Mouse (Mus musculus) neural tube, embryonic 15.5 days (tissue): ENCODE measurements around the gene Gzmm. TPM values are rescaled to one million over a fixed set of nuclear protein-coding genes. Genes with fewer than 3 reads are reported as not detected.

ENCODE experiments used
- ATAC-seq: fragments of 200-750 bp; cut with Nextera tagmentation; 2 replicates; pipeline ENCODE4 v1.8.0; 2017; ENCODE audit warnings: mild to moderate bottlenecking, moderate TSS enrichment, moderate library complexity; ENCODE audit not compliant: low FRiP score
- H3K27ac ChIP-seq: fragments of 300-500 bp; sonication (generic); replicated peaks from 2 replicates; pipeline ENCODE4 v1.5.1; 2015; ENCODE audit warnings: mild to moderate bottlenecking, inconsistent platforms
- H3K27me3 ChIP-seq: fragments of 300-500 bp; sonication (generic); replicated peaks from 2 replicates; pipeline ENCODE4 v1.6.1; 2015; ENCODE audit warnings: inconsistent platforms
- H3K36me3 ChIP-seq: fragments of 300-500 bp; sonication (generic); 2 replicates; pipeline ENCODE4 v1.6.1; 2015; ENCODE audit warnings: inconsistent platforms
- H3K4me1 ChIP-seq: fragments of 300-500 bp; sonication (generic); 2 replicates; pipeline ENCODE4 v1.6.1; 2015; ENCODE audit warnings: inconsistent platforms
- H3K4me2 ChIP-seq: fragments of 300-500 bp; sonication (generic); 2 replicates; pipeline ENCODE4 v1.6.1; 2015; ENCODE audit warnings: inconsistent platforms, mild to moderate bottlenecking, moderate library complexity
- H3K4me3 ChIP-seq: fragments of 300-500 bp; sonication (generic); replicated peaks from 2 replicates; pipeline ENCODE4 v1.5.1; 2015; ENCODE audit warnings: mild to moderate bottlenecking, inconsistent platforms
- H3K9ac ChIP-seq: fragments of 300-500 bp; sonication (generic); replicated peaks from 2 replicates; pipeline ENCODE4 v1.6.1; 2015; ENCODE audit warnings: mild to moderate bottlenecking, inconsistent platforms
- H3K9me3 ChIP-seq: fragments of 300-500 bp; sonication (generic); replicated peaks from 2 replicates; pipeline ENCODE4 v1.6.1; 2016; ENCODE audit warnings: inconsistent platforms
- WGBS: fragments of 180-500 bp; shearing (Covaris S2); methylation state at CpG from one replicate; pipeline ENCODE4 v1.1.7; 2015; ENCODE audit warnings: mixed read lengths; 5-methylcytosine and 5-hydroxymethylcytosine counted together
- polyA plus RNA-seq: library from polyadenylated mRNA; unstranded; fragments of >200 nt; fragmentation: Nextera tagmentation; extraction: Ambion mirVana; gene quantifications from 2 replicates; pipeline ENCODE4 v1.2.1, GENCODE M21; 2015

Gene Gzmm
- polyA plus RNA-seq, 1 experiment from 2014 or later = 1.1 TPM

GRCm38 (mm10) chr10:79668771-79669575, 19.8 kb upstream of the Gzmm start, which contains the start of gene Tpgs1:
Gene Tpgs1, plus strand, starts transcription at chr10:79669369.
- no peaks in the 10 kb centered on the region for H3K9me3 ChIP-seq
- H3K27me3 ChIP-seq = no peaks in the 10 kb centered on the region
- peak within 1 kb of the TSS; percentile 61 for H3K4me3 ChIP-seq
- peak within 1 kb of the TSS; percentile 95 for H3K4me2 ChIP-seq
- peak within 1 kb of the TSS; percentile 94 for H3K27ac ChIP-seq
- H3K4me1 ChIP-seq = peaks cover 37% of the 10 kb centered on the region
- WGBS = under 1% methylated on average over 45 of the region's 45 CpGs
- H3K9ac ChIP-seq = peak within 1 kb of the TSS; percentile 76
- H3K36me3 ChIP-seq = peaks cover 11% of the 10 kb centered on the region; the same call in 1 of the 2 replicates
- ATAC-seq = peak; percentile 87

GRCm38 (mm10) chr10:79669576-79670057, 19.2 kb upstream of the Gzmm start:
- WGBS = 0% methylated on average over 47 of the region's 47 CpGs
- peak overlapping the region; percentile 94 for H3K27ac ChIP-seq
- H3K36me3 ChIP-seq = peaks cover 11% of the 10 kb centered on the region; the same call in 1 of the 2 replicates
- ATAC-seq = peak; percentile 68
- H3K27me3 ChIP-seq = no peaks in the 10 kb centered on the region
- H3K4me2 ChIP-seq = peak overlapping the region; percentile 95
- peak overlapping the region; percentile 61 for H3K4me3 ChIP-seq
- peak overlapping the region; percentile 76 for H3K9ac ChIP-seq
- no peaks in the 10 kb centered on the region for H3K9me3 ChIP-seq
- H3K4me1 ChIP-seq = peaks cover 33% of the 10 kb centered on the region

GRCm38 (mm10) chr10:79670071-79670888, 18.5 kb upstream of the Gzmm start:
- 22% methylated on average over 15 of the region's 15 CpGs for WGBS

GRCm38 (mm10) chr10:79671396-79672087, 17.3 kb upstream of the Gzmm start:
- 29% methylated on average over 6 of the region's 6 CpGs for WGBS
- Histone ChIP-seq H3K27me3 (no peaks in the 10 kb centered on the region), H3K27ac (no peak overlapping the region), H3K4me2 (peak overlapping the region; percentile 95), H3K4me3 (peak overlapping the region; percentile 61; the same call in 1 of the 2 replicates), H3K9me3 (no peaks in the 10 kb centered on the region), H3K36me3 (peaks cover 25% of the 10 kb centered on the region), H3K4me1 (peaks cover 33% of the 10 kb centered on the region), H3K9ac (peak overlapping the region; percentile 76; the same call in 1 of the 2 replicates)
- no peak for ATAC-seq

More at GRCm38 (mm10) chr10:79670071-79670888, 18.5 kb upstream of the Gzmm start:
- Histone ChIP-seq H3K36me3 (peaks cover 12% of the 10 kb centered on the region), H3K9ac (peak overlapping the region; percentile 76), H3K27ac (peak overlapping the region; percentile 94), H3K4me2 (peak overlapping the region; percentile 95), H3K4me1 (peaks cover 33% of the 10 kb centered on the region), H3K27me3 (no peaks in the 10 kb centered on the region), H3K4me3 (peak overlapping the region; percentile 61), H3K9me3 (no peaks in the 10 kb centered on the region)
- peak; percentile 15 for ATAC-seq

GRCm38 (mm10) chr10:79672088-79672455, 16.7 kb upstream of the Gzmm start:
- no peak for ATAC-seq
- peaks cover 33% of the 10 kb centered on the region for H3K4me1 ChIP-seq
- no peaks in the 10 kb centered on the region for H3K27me3 ChIP-seq
- H3K4me2 ChIP-seq = peak overlapping the region; percentile 5; the same call in 1 of the 2 replicates
- 49% methylated on average over 3 of the region's 3 CpGs for WGBS
- 0 out of 2 replicates have a peak overlapping the region, but pooled peaks have one; percentile 14 for H3K9ac ChIP-seq
- no peaks in the 10 kb centered on the region for H3K9me3 ChIP-seq
- peaks cover 28% of the 10 kb centered on the region for H3K36me3 ChIP-seq
- no peak overlapping the region for H3K27ac ChIP-seq
- H3K4me3 ChIP-seq = no peak overlapping the region

GRCm38 (mm10) chr10:79673054-79673453, 15.8 kb upstream of the Gzmm start:
- no peak for ATAC-seq
- peaks cover 28% of the 10 kb centered on the region for H3K36me3 ChIP-seq
- no peak overlapping the region for H3K9ac ChIP-seq
- peaks cover 28% of the 10 kb centered on the region for H3K4me1 ChIP-seq
- H3K9me3 ChIP-seq = no peaks in the 10 kb centered on the region
- no peak overlapping the region for H3K4me2 ChIP-seq
- H3K27ac ChIP-seq = no peak overlapping the region
- H3K27me3 ChIP-seq = no peaks in the 10 kb centered on the region
- H3K4me3 ChIP-seq = no peak overlapping the region
- 94% methylated on average over 3 of the region's 3 CpGs for WGBS

GRCm38 (mm10) chr10:79675346-79676035, 13.3 kb upstream of the Gzmm start:
- 70% methylated on average over 44 of the region's 44 CpGs for WGBS
- Histone ChIP-seq H3K27me3 (no peaks in the 10 kb centered on the region), H3K27ac (no peak overlapping the region), H3K9me3 (no peaks in the 10 kb centered on the region), H3K4me3 (no peak overlapping the region), H3K36me3 (peaks cover 28% of the 10 kb centered on the region), H3K4me1 (peaks cover 18% of the 10 kb centered on the region), H3K4me2 (no peak overlapping the region), H3K9ac (no peak overlapping the region)
- no peak for ATAC-seq

GRCm38 (mm10) chr10:79680606-79681495, 8.0 kb upstream of the Gzmm start:
- Histone ChIP-seq H3K9ac (peak overlapping the region; percentile 44), H3K4me2 (peak overlapping the region; percentile 95), H3K27me3 (no peaks in the 10 kb centered on the region), H3K27ac (peak overlapping the region; percentile 88), H3K9me3 (no peaks in the 10 kb centered on the region), H3K36me3 (peaks cover 22% of the 10 kb centered on the region), H3K4me1 (peaks cover 28% of the 10 kb centered on the region), H3K4me3 (peak overlapping the region; percentile 81)
- WGBS = 39% methylated on average over 11 of the region's 11 CpGs
- ATAC-seq = peak; percentile 39

GRCm38 (mm10) chr10:79681591-79682245, 7.1 kb upstream of the Gzmm start, which contains the start of gene Cdc34:
Gene Cdc34, plus strand, starts transcription at chr10:79682195.
- under 1% methylated on average over 64 of the region's 84 CpGs for WGBS
- Histone ChIP-seq H3K4me1 (peaks cover 28% of the 10 kb centered on the region), H3K27me3 (no peaks in the 10 kb centered on the region), H3K4me2 (peak within 1 kb of the TSS; percentile 95), H3K36me3 (peaks cover 22% of the 10 kb centered on the region), H3K9ac (peak within 1 kb of the TSS; percentile 76), H3K9me3 (no peaks in the 10 kb centered on the region), H3K4me3 (peak within 1 kb of the TSS; percentile 81), H3K27ac (peak within 1 kb of the TSS; percentile 88)
- ATAC-seq = peak; percentile 92
